Mouse (Mus musculus) forebrain, embryonic 15.5 days (tissue): ENCODE measurements around the gene Pwp2. TPM values are rescaled to one million over a fixed set of nuclear protein-coding genes. Genes with fewer than 3 reads are reported as not detected.

ENCODE experiments used
- ATAC-seq: fragments of 200-750 bp; cut with Nextera tagmentation; replicated peaks from 2 replicates; pipeline ENCODE4 v1.8.0; 2017; ENCODE audit warnings: mild to moderate bottlenecking, moderate TSS enrichment, moderate library complexity
- H3K27ac ChIP-seq: fragments of 300-500 bp; sonication (generic); replicated peaks from 2 replicates; pipeline ENCODE4 v1.5.1; 2015; ENCODE audit warnings: mild to moderate bottlenecking, inconsistent platforms
- H3K27me3 ChIP-seq: fragments of 300-500 bp; sonication (generic); 2 replicates; pipeline ENCODE4 v1.6.1; 2015; ENCODE audit warnings: inconsistent platforms
- H3K36me3 ChIP-seq: fragments of 300-500 bp; sonication (generic); 2 replicates; pipeline ENCODE4 v1.6.1; 2015; ENCODE audit warnings: mild to moderate bottlenecking, inconsistent platforms
- H3K4me1 ChIP-seq: fragments of 300-500 bp; sonication (generic); 2 replicates; pipeline ENCODE4 v1.6.1; 2015; ENCODE audit warnings: inconsistent platforms
- H3K4me2 ChIP-seq: fragments of 300-500 bp; sonication (generic); replicated peaks from 2 replicates; pipeline ENCODE4 v1.6.1; 2015; ENCODE audit warnings: mild to moderate bottlenecking, inconsistent platforms
- H3K4me3 ChIP-seq: fragments of 300-500 bp; sonication (generic); 2 replicates; pipeline ENCODE4 v1.5.1; 2015; ENCODE audit warnings: mild to moderate bottlenecking, inconsistent platforms
- H3K9ac ChIP-seq: fragments of 300-500 bp; sonication (generic); replicated peaks from 2 replicates; pipeline ENCODE4 v1.6.1; 2015; ENCODE audit warnings: mild to moderate bottlenecking, inconsistent platforms
- H3K9me3 ChIP-seq: fragments of 300-500 bp; sonication (generic); 2 replicates; pipeline ENCODE4 v1.6.1; 2016; ENCODE audit warnings: inconsistent platforms
- WGBS: fragments of 180-500 bp; shearing (Covaris S2); methylation state at CpG from one replicate; pipeline ENCODE4 v1.1.7; 2015; ENCODE audit warnings: mixed read lengths; 5-methylcytosine and 5-hydroxymethylcytosine counted together
- polyA plus RNA-seq: library from polyadenylated mRNA; unstranded; fragments of >200 nt; fragmentation: Nextera tagmentation; extraction: Ambion mirVana; gene quantifications from 2 replicates; pipeline ENCODE4 v1.2.1, GENCODE M21; 2015

The Pwp2 gene
- polyA plus RNA-seq, 1 experiment from 2014 or later, result 24.2 TPM

GRCm38 (mm10) chr10:78159252-78159878 is 25.6 kb downstream of the Pwp2 start:
- H3K4me1 ChIP-seq, result peaks cover 9% of the 10 kb centered on the region
- peak; percentile 12 for ATAC-seq
- H3K27me3 ChIP-seq, result no peaks in the 10 kb centered on the region
- WGBS, result 15% methylated on average over 17 of the region's 17 CpGs
- H3K4me2 ChIP-seq, result peak overlapping the region; percentile 36
- peaks cover 12% of the 10 kb centered on the region; the same call in 1 of the 2 replicates for H3K36me3 ChIP-seq
- no peak overlapping the region for H3K27ac ChIP-seq
- no peak overlapping the region for H3K9ac ChIP-seq
- H3K4me3 ChIP-seq, result 0 out of 2 replicates have a peak overlapping the region, but pooled peaks have one; percentile 8
- H3K9me3 ChIP-seq, result no peaks in the 10 kb centered on the region

- Histone ChIP-seq H3K27ac (no peak overlapping the region), H3K9ac (no peak overlapping the region), H3K4me3 (no peak overlapping the region), H3K27me3 (no peaks in the 10 kb centered on the region), H3K4me1 (peaks cover 9% of the 10 kb centered on the region), H3K36me3 (peaks cover 7% of the 10 kb centered on the region; the same call in 1 of the 2 replicates), H3K9me3 (no peaks in the 10 kb centered on the region), H3K4me2 (no peak overlapping the region)
- ATAC-seq, result no peak
- 82% methylated on average over 15 of the region's 15 CpGs for WGBS
These were observed 26.9 kb downstream of the Pwp2 start for GRCm38 (mm10) chr10:78158041-78158440.

- ATAC-seq, result no peak
- no peaks in the 10 kb centered on the region for H3K36me3 ChIP-seq
- no peak overlapping the region for H3K27ac ChIP-seq
- peaks cover 9% of the 10 kb centered on the region for H3K4me1 ChIP-seq
- no peaks in the 10 kb centered on the region for H3K27me3 ChIP-seq
- no peak overlapping the region for H3K4me3 ChIP-seq
- 81% methylated on average over 6 of the region's 6 CpGs for WGBS
- H3K9me3 ChIP-seq, result no peaks in the 10 kb centered on the region
- no peak overlapping the region for H3K4me2 ChIP-seq
- no peak overlapping the region for H3K9ac ChIP-seq
These were observed 28.0 kb downstream of the Pwp2 start for GRCm38 (mm10) chr10:78156926-78157325.

- H3K9ac ChIP-seq, result no peak overlapping the region
- no peaks in the 10 kb centered on the region for H3K27me3 ChIP-seq
- no peak overlapping the region for H3K4me3 ChIP-seq
- no peak for ATAC-seq
- no peaks in the 10 kb centered on the region for H3K4me1 ChIP-seq
- H3K36me3 ChIP-seq, result no peaks in the 10 kb centered on the region
- 65% methylated on average over 10 of the region's 10 CpGs for WGBS
- no peak overlapping the region for H3K4me2 ChIP-seq
- H3K27ac ChIP-seq, result no peak overlapping the region
- H3K9me3 ChIP-seq, result no peaks in the 10 kb centered on the region
These were observed 35.8 kb downstream of the Pwp2 start for GRCm38 (mm10) chr10:78148834-78149766.

GRCm38 (mm10) chr10:78147908-78148441 is 37.0 kb downstream of the Pwp2 start:
- no peaks in the 10 kb centered on the region for H3K9me3 ChIP-seq
- no peak overlapping the region for H3K4me3 ChIP-seq
- H3K4me1 ChIP-seq, result no peaks in the 10 kb centered on the region
- H3K27me3 ChIP-seq, result no peaks in the 10 kb centered on the region
- no peak overlapping the region for H3K27ac ChIP-seq
- no peaks in the 10 kb centered on the region for H3K36me3 ChIP-seq
- no peak overlapping the region for H3K9ac ChIP-seq
- no peak overlapping the region for H3K4me2 ChIP-seq
- 78% methylated on average over 4 of the region's 4 CpGs for WGBS
- ATAC-seq, result no peak

GRCm38 (mm10) chr10:78143727-78144505 is 41.0 kb downstream of the Pwp2 start:
- no peaks in the 10 kb centered on the region for H3K9me3 ChIP-seq
- H3K4me3 ChIP-seq, result no peak overlapping the region
- H3K27ac ChIP-seq, result no peak overlapping the region
- H3K4me2 ChIP-seq, result no peak overlapping the region
- H3K27me3 ChIP-seq, result no peaks in the 10 kb centered on the region
- no peak overlapping the region for H3K9ac ChIP-seq
- H3K4me1 ChIP-seq, result 0 out of 2 replicates have a peak, but pooled peaks cover 2% of the 10 kb centered on the region
- WGBS, result 60% methylated on average over 8 of the region's 8 CpGs
- no peak for ATAC-seq
- H3K36me3 ChIP-seq, result no peaks in the 10 kb centered on the region

GRCm38 (mm10) chr10:78140843-78141242 is 44.1 kb downstream of the Pwp2 start:
- Histone ChIP-seq H3K27me3 (no peaks in the 10 kb centered on the region), H3K4me3 (no peak overlapping the region), H3K9me3 (no peaks in the 10 kb centered on the region), H3K27ac (no peak overlapping the region), H3K4me2 (no peak overlapping the region), H3K36me3 (no peaks in the 10 kb centered on the region), H3K9ac (no peak overlapping the region), H3K4me1 (0 out of 2 replicates have a peak, but pooled peaks cover 4% of the 10 kb centered on the region)
- ATAC-seq, result no peak
- WGBS, result 80% methylated on average over 3 of the region's 3 CpGs

GRCm38 (mm10) chr10:78140251-78140600 is 44.7 kb downstream of the Pwp2 start:
- peaks cover 5% of the 10 kb centered on the region; the same call in 1 of the 2 replicates for H3K4me1 ChIP-seq
- no peak for ATAC-seq
- 96% methylated on average over 1 of the region's 1 CpGs for WGBS
- H3K4me2 ChIP-seq, result no peak overlapping the region
- H3K36me3 ChIP-seq, result no peaks in the 10 kb centered on the region
- no peak overlapping the region for H3K27ac ChIP-seq
- H3K9ac ChIP-seq, result no peak overlapping the region
- no peaks in the 10 kb centered on the region for H3K9me3 ChIP-seq
- H3K27me3 ChIP-seq, result no peaks in the 10 kb centered on the region
- H3K4me3 ChIP-seq, result no peak overlapping the region

GRCm38 (mm10) chr10:78139572-78140250 is 45.2 kb downstream of the Pwp2 start:
- no peak for ATAC-seq
- Histone ChIP-seq H3K4me2 (no peak overlapping the region), H3K4me1 (peaks cover 10% of the 10 kb centered on the region; the same call in 1 of the 2 replicates), H3K27ac (no peak overlapping the region), H3K27me3 (no peaks in the 10 kb centered on the region), H3K9ac (no peak overlapping the region), H3K9me3 (no peaks in the 10 kb centered on the region), H3K4me3 (no peak overlapping the region), H3K36me3 (no peaks in the 10 kb centered on the region)
- WGBS, result 77% methylated on average over 11 of the region's 11 CpGs

- no peak for ATAC-seq
- Histone ChIP-seq H3K9me3 (no peaks in the 10 kb centered on the region), H3K4me2 (no peak overlapping the region), H3K27ac (no peak overlapping the region), H3K9ac (no peak overlapping the region), H3K36me3 (no peaks in the 10 kb centered on the region), H3K4me3 (no peak overlapping the region), H3K27me3 (no peaks in the 10 kb centered on the region), H3K4me1 (peaks cover 10% of the 10 kb centered on the region; the same call in 1 of the 2 replicates)
- WGBS, result 66% methylated on average over 14 of the region's 14 CpGs
These were observed 46.0 kb downstream of the Pwp2 start for GRCm38 (mm10) chr10:78138812-78139523.

GRCm38 (mm10) chr10:78137191-78137590 is 47.8 kb downstream of the Pwp2 start:
- H3K4me2 ChIP-seq, result no peak overlapping the region
- H3K27me3 ChIP-seq, result no peaks in the 10 kb centered on the region
- H3K9me3 ChIP-seq, result no peaks in the 10 kb centered on the region
- WGBS, result 90% methylated on average over 3 of the region's 3 CpGs
- H3K27ac ChIP-seq, result no peak overlapping the region
- no peaks in the 10 kb centered on the region for H3K36me3 ChIP-seq
- H3K4me3 ChIP-seq, result no peak overlapping the region
- H3K9ac ChIP-seq, result no peak overlapping the region
- H3K4me1 ChIP-seq, result peaks cover 10% of the 10 kb centered on the region; the same call in 1 of the 2 replicates
- ATAC-seq, result no peak
